ENCODE assay signal across 34 mouse cellular contexts in genomic region chrX:8178871-8179270, GRCm38 (mm10).
"Had no signal": no experiment of that assay in that cellular context is flagged by ENCODE, and none has a peak within 500 bp of the region (broad histone marks: within the 10 kb centered on the region; RNA-seq: fewer than 3 reads in every experiment).

No protein-coding gene starts in this region.

- ATAC-seq: hindbrain, embryonic 16.5 days; hindbrain, postnatal 0 days; inflammation-experienced regulatory T-cells, adult 6 months; intestine, embryonic 15.5 days; intestine, embryonic 16.5 days; intestine, postnatal 0 days had no signal

- H3K9me3 ChIP-seq: heart, embryonic 10.5 days; heart, embryonic 12.5 days; heart, embryonic 13.5 days; heart, embryonic 15.5 days; hindbrain, embryonic 12.5 days; hindbrain, embryonic 13.5 days; hindbrain, embryonic 15.5 days; intestine, embryonic 15.5 days; kidney, embryonic 15.5 days had no signal

- H3K9ac ChIP-seq: heart, embryonic 12.5 days; heart, embryonic 13.5 days; heart, embryonic 15.5 days; hindbrain, embryonic 12.5 days; hindbrain, embryonic 13.5 days; hindbrain, embryonic 14.5 days; hindbrain, embryonic 15.5 days; intestine, embryonic 15.5 days; kidney, embryonic 15.5 days had no signal

- DNase-seq: heart, postnatal 10 days; heart, postnatal 14 days; heart, postnatal 4 days; kidney, adult 11 months; kidney, adult 18-20 months; kidney, adult 2 months; kidney, adult 8-10 months; kidney, adult 9 months; kidney, postnatal 10 days; kidney, postnatal 14 days; kidney, postnatal 25 days; kidney, postnatal 36 days; kidney, postnatal 4 days; layer of hippocampus, adult 9-11 months; layer of hippocampus, postnatal 36 days had no signal

- H3K4me1 ChIP-seq: heart, embryonic 10.5 days; heart, embryonic 15.5 days; hindbrain, embryonic 12.5 days; intestine, embryonic 15.5 days; kidney, embryonic 15.5 days had no signal

- H3K27ac ChIP-seq: heart, embryonic 10.5 days; heart, embryonic 13.5 days; heart, embryonic 15.5 days; hindbrain, embryonic 10.5 days; hindbrain, embryonic 12.5 days; hindbrain, embryonic 13.5 days; hindbrain, embryonic 14.5 days; hindbrain, embryonic 15.5 days; hindbrain, postnatal 0 days; intestine, embryonic 15.5 days; kidney, embryonic 15.5 days; kidney, postnatal 0 days; layer of hippocampus, adult 2 months had no signal

- H3K36me3 ChIP-seq: heart, embryonic 10.5 days; heart, embryonic 12.5 days; heart, embryonic 13.5 days; heart, embryonic 15.5 days; hindbrain, embryonic 10.5 days; hindbrain, embryonic 12.5 days; hindbrain, embryonic 13.5 days; hindbrain, embryonic 15.5 days; intestine, embryonic 15.5 days; kidney, embryonic 15.5 days had no signal

- H3K27me3 ChIP-seq: heart, embryonic 12.5 days; heart, embryonic 13.5 days; heart, embryonic 15.5 days; hindbrain, embryonic 12.5 days; hindbrain, embryonic 13.5 days; hindbrain, embryonic 15.5 days; intestine, embryonic 15.5 days; kidney, embryonic 15.5 days had no signal

- H3K4me3 ChIP-seq: heart, embryonic 10.5 days; heart, embryonic 12.5 days; heart, embryonic 13.5 days; heart, embryonic 15.5 days; hindbrain, embryonic 10.5 days; hindbrain, embryonic 12.5 days; hindbrain, embryonic 13.5 days; hindbrain, embryonic 15.5 days; intestine, embryonic 15.5 days; kidney, embryonic 15.5 days; layer of hippocampus, adult 2 months had no signal

- H3K4me2 ChIP-seq: heart, embryonic 11.5 days; heart, embryonic 12.5 days; heart, embryonic 13.5 days; heart, embryonic 15.5 days; hindbrain, embryonic 12.5 days; hindbrain, embryonic 13.5 days; hindbrain, embryonic 14.5 days; hindbrain, embryonic 15.5 days; intestine, embryonic 15.5 days; kidney, embryonic 15.5 days had no signal
